Comparison of ENCODE assay signal across 16 mouse cellular contexts in the genomic region with DNA sequence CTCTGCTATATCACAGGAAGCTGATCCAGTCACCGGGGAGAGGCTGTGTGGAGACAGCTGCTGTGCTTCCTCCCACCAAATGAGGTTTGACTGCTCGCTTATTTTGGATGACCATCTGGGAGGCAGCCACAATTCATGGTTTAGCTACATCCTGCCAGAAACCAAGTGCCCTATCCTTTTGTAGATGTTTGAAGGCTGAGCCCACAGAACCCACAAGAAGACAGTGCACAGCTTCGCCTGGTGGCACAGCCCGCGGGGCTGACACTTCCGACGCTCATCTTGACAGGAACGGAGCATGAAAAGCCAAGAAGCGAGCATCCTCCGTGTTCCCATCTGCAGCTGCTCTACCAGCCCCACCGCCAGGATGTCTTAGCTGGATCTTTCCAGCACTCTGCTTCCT.
A peak's percentile ranks its signal among the peaks of the same experiment; 100 is the strongest.
DNase-seq lines count a peak whose midpoint lies in the region; ATAC-seq and TF ChIP-seq lines count a peak whose summit lies in the region.
"Had no signal": no experiment of that assay in that cellular context is flagged by ENCODE, and none has a peak within 500 bp of the region (broad histone marks: within the 10 kb centered on the region; RNA-seq: fewer than 3 reads in every experiment).

No protein-coding gene starts in this region.

- no peak for TF ChIP-seq CTCF in midbrain, postnatal 0 days (IDR thresholded peaks at IDR 0.05)

- H3K36me3 ChIP-seq in midbrain, postnatal 0 days (ENCODE audit: insufficient read depth, low read length): no peaks in the 10 kb centered on the region
- H3K36me3 ChIP-seq in midbrain, embryonic 15.5 days (replicated peaks): no peaks in the 10 kb centered on the region
- no peaks in the 10 kb centered on the region for H3K36me3 ChIP-seq in limb, embryonic 10.5 days
- H3K36me3 ChIP-seq: embryonic facial prominence, embryonic 12.5 days; G1E; lung, embryonic 15.5 days had no signal

- whole genome bisulfite sequencing in midbrain, postnatal 0 days: 84% methylated on average over 11 of the region's 11 CpGs
- WGBS in midbrain, embryonic 15.5 days: 89% methylated on average over 11 of the region's 11 CpGs
- WGBS in limb, embryonic 10.5 days: 92% methylated on average over 11 of the region's 11 CpGs

- H3K27me3 ChIP-seq in midbrain, postnatal 0 days (ENCODE audit: insufficient read depth, low read length): no peaks in the 10 kb centered on the region
- H3K27me3 ChIP-seq in midbrain, embryonic 15.5 days (replicated peaks): no peaks in the 10 kb centered on the region
- no peaks in the 10 kb centered on the region for H3K27me3 ChIP-seq in limb, embryonic 10.5 days (ENCODE audit: low read depth, poor library complexity, severe bottlenecking)
- H3K27me3 ChIP-seq: embryonic facial prominence, embryonic 12.5 days; forebrain, embryonic 13.5 days; lung, embryonic 15.5 days had no signal

- peak; percentile 33 for DNase-seq in midbrain, postnatal 0 days (ENCODE audit: low spot score)
- peak; percentile 9 to 25 for DNase-seq in layer of hippocampus, postnatal 25 days (ENCODE audit: extremely low spot score in 1 of 2, low spot score in 1 of 2)
- DNase-seq in left cerebral cortex, postnatal 4 days: peak; percentile 36
- no peak for DNase-seq in lung, postnatal 14 days
- DNase-seq in kidney, adult 8-10 months: no peak
- no peak for DNase-seq in limb, embryonic 10.5 days (ENCODE audit: low spot score)
- DNase-seq: B cell, adult 2 months; cerebellum, adult 9-10 months; heart, adult 2 months; thymus, adult 18-20 months had no signal

- H3K4me3 ChIP-seq in midbrain, postnatal 0 days (ENCODE audit: low read depth, low read length): no peak overlapping the region
- H3K4me3 ChIP-seq in midbrain, embryonic 15.5 days: no peak overlapping the region
- no peak overlapping the region for H3K4me3 ChIP-seq in limb, embryonic 10.5 days
- H3K4me3 ChIP-seq: embryonic facial prominence, embryonic 12.5 days; forebrain, embryonic 13.5 days; heart, adult 2 months; lung, embryonic 15.5 days had no signal

- no peaks in the 10 kb centered on the region for H3K9me3 ChIP-seq in midbrain, postnatal 0 days (ENCODE audit: low read length)
- H3K9me3 ChIP-seq in midbrain, embryonic 15.5 days: no peaks in the 10 kb centered on the region
- no peaks in the 10 kb centered on the region for H3K9me3 ChIP-seq in limb, embryonic 10.5 days (replicated peaks)
- H3K9me3 ChIP-seq: embryonic facial prominence, embryonic 12.5 days; forebrain, embryonic 13.5 days; lung, embryonic 15.5 days had no signal

- no peak overlapping the region for H3K27ac ChIP-seq in midbrain, postnatal 0 days (ENCODE audit: low read depth, low read length)
- H3K27ac ChIP-seq in midbrain, embryonic 15.5 days: no peak overlapping the region
- no peak overlapping the region for H3K27ac ChIP-seq in limb, embryonic 10.5 days
- H3K27ac ChIP-seq: embryonic facial prominence, embryonic 12.5 days; forebrain, embryonic 13.5 days; heart, adult 2 months; lung, embryonic 15.5 days had no signal

- no peak overlapping the region for H3K9ac ChIP-seq in midbrain, postnatal 0 days (replicated peaks; ENCODE audit: low read length, poor library complexity, severe bottlenecking)
- H3K9ac ChIP-seq in midbrain, embryonic 15.5 days: no peak overlapping the region
- H3K9ac ChIP-seq: embryonic facial prominence, embryonic 12.5 days; forebrain, embryonic 13.5 days; lung, embryonic 15.5 days had no signal

- H3K4me1 ChIP-seq in midbrain, postnatal 0 days (ENCODE audit: insufficient read depth, low read length): no peaks in the 10 kb centered on the region
- no peaks in the 10 kb centered on the region for H3K4me1 ChIP-seq in midbrain, embryonic 15.5 days
- H3K4me1 ChIP-seq in limb, embryonic 10.5 days: no peaks in the 10 kb centered on the region
- H3K4me1 ChIP-seq: embryonic facial prominence, embryonic 12.5 days; forebrain, embryonic 13.5 days; lung, embryonic 15.5 days had no signal

- ATAC-seq in midbrain, postnatal 0 days (ENCODE audit: low FRiP score): no peak
- no peak for ATAC-seq in midbrain, embryonic 15.5 days (replicated peaks)
- no peak for ATAC-seq in granulocyte monocyte progenitor cell, adult 5-6 weeks (replicated peaks; ENCODE audit: poor library complexity, severe bottlenecking)
- ATAC-seq: forebrain, embryonic 13.5 days had no signal

- H3K4me2 ChIP-seq in midbrain, postnatal 0 days (ENCODE audit: low read depth, low read length, poor library complexity, severe bottlenecking): no peak overlapping the region
- no peak overlapping the region for H3K4me2 ChIP-seq in midbrain, embryonic 15.5 days
- H3K4me2 ChIP-seq: embryonic facial prominence, embryonic 12.5 days; forebrain, embryonic 13.5 days; lung, embryonic 15.5 days had no signal

- intact Hi-C loops in left cerebral cortex, postnatal 4 days (cut with DNase I): no loop called here

Comparison
In these comparisons a context has a peak if more than half of its experiments do, and no peak if none do; other contexts are left out.
1. DNase-seq: peak in midbrain, postnatal 0 days (single experiment), layer of hippocampus, postnatal 25 days (2 of 2) and left cerebral cortex, postnatal 4 days (single experiment); none in lung, postnatal 14 days (single experiment), kidney, adult 8-10 months (0 of 2) and limb, embryonic 10.5 days (single experiment).